9 mouse cellular contexts compared by ENCODE assay signal in the genomic region with DNA sequence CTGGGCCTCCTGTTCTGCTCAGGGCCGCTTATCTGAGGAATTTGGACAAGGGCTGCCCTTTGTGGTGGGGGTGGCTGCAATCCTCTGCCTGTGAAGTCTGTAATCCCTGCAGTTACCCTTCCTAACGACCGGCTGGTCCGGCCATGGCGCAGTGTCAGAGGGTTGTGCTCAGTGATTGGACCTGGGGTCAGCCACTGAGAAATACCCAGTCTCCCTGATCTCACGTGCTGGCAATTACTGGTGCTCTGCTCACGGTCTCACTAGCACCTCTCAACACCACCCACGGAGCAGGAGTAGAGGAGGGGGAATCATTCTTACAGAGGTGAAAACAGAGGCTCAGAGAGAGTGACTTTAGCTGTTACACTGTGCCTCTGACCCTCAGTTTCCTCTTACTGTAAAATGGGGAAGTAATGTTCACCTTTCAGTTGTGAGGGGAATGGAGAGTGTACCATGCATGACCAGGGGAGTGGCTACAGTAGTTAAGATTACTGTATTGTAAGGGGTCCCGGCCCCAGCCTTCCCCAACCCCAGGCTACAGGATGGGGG. TPM values are rescaled to one million over a fixed set of nuclear protein-coding genes. Genes with fewer than 3 reads are reported as not detected.
DNase-seq lines count a peak whose midpoint lies in the region; ATAC-seq and TF ChIP-seq lines count a peak whose summit lies in the region.
"Had no signal": no experiment of that assay in that cellular context is flagged by ENCODE, and none has a peak within 500 bp of the region (broad histone marks: within the 10 kb centered on the region; RNA-seq: fewer than 3 reads in every experiment).

No protein-coding gene starts in this region.

- no peaks in the 10 kb centered on the region for H3K27me3 ChIP-seq in cerebellum, adult 2 months (ENCODE audit: control insufficient read depth, insufficient read depth, low read length)
- no peaks in the 10 kb centered on the region for H3K27me3 ChIP-seq in hindbrain, embryonic 11.5 days (ENCODE audit: control insufficient read depth, insufficient read depth, low read length)
- H3K27me3 ChIP-seq in neural tube, embryonic 13.5 days, result no peaks in the 10 kb centered on the region
- H3K27me3 ChIP-seq: Patski had no signal

- H3K4me2 ChIP-seq in hindbrain, embryonic 11.5 days (replicated peaks; ENCODE audit: low read depth, low read length), result peak overlapping the region; percentile 87
- H3K4me2 ChIP-seq in neural tube, embryonic 13.5 days, result peak overlapping the region; percentile 74

- TF ChIP-seq CTCF in cerebellum, adult 2 months (IDR thresholded peaks at IDR 0.05; ENCODE audit: borderline replicate concordance, insufficient read depth, low read depth, low read length), result no peak

- no peaks in the 10 kb centered on the region for H3K36me3 ChIP-seq in hindbrain, embryonic 11.5 days (ENCODE audit: control insufficient read depth, insufficient read depth, low read length)
- H3K36me3 ChIP-seq in neural tube, embryonic 13.5 days, result no peaks in the 10 kb centered on the region

- peak overlapping the region; percentile 24 for H3K27ac ChIP-seq in cerebellum, adult 2 months (ENCODE audit: insufficient read depth, low read length)
- no peak overlapping the region for H3K27ac ChIP-seq in hindbrain, embryonic 11.5 days (ENCODE audit: low read depth, low read length)
- 0 out of 2 replicates have a peak overlapping the region, but pooled peaks have one; percentile 64 for H3K27ac ChIP-seq in neural tube, embryonic 13.5 days (replicated peaks)

- H3K9me3 ChIP-seq in hindbrain, embryonic 11.5 days (ENCODE audit: control insufficient read depth, low read length), result no peaks in the 10 kb centered on the region
- H3K9me3 ChIP-seq in neural tube, embryonic 13.5 days, result no peaks in the 10 kb centered on the region

- no peak for TF ChIP-seq POLR2A in cerebellum, adult 2 months (IDR thresholded peaks at IDR 0.05; ENCODE audit: borderline replicate concordance, insufficient read depth, low read length)

- H3K4me3 ChIP-seq in cerebellum, adult 2 months (replicated peaks; ENCODE audit: insufficient read depth, low read depth, low read length), result peak overlapping the region; percentile 71
- peak overlapping the region; percentile 93 for H3K4me3 ChIP-seq in hindbrain, embryonic 11.5 days (ENCODE audit: low read depth, low read length)
- H3K4me3 ChIP-seq in neural tube, embryonic 13.5 days, result peak overlapping the region; percentile 84

- H3K9ac ChIP-seq in hindbrain, embryonic 11.5 days (ENCODE audit: low read depth, low read length), result peak overlapping the region; percentile 93
- H3K9ac ChIP-seq in neural tube, embryonic 13.5 days, result peak overlapping the region; percentile 95

- WGBS in cerebellum, adult 2 months, result 7% methylated on average over 9 of the region's 9 CpGs
- WGBS in hindbrain, embryonic 11.5 days, result 14% methylated on average over 9 of the region's 9 CpGs
- WGBS in neural tube, embryonic 13.5 days, result 8% methylated on average over 9 of the region's 9 CpGs

- peaks cover 51% of the 10 kb centered on the region for H3K4me1 ChIP-seq in cerebellum, adult 2 months (ENCODE audit: control insufficient read depth, insufficient read depth, low read length)
- peaks cover 14% of the 10 kb centered on the region for H3K4me1 ChIP-seq in hindbrain, embryonic 11.5 days (replicated peaks; ENCODE audit: control insufficient read depth, insufficient read depth, low read length)
- H3K4me1 ChIP-seq in neural tube, embryonic 13.5 days (replicated peaks), result peaks cover 77% of the 10 kb centered on the region

- intact Hi-C loops in gastrocnemius, postnatal 14 days (cut with DNase I; ENCODE audit: low total_unique reads), result no loop called here

- peak in 1 of 2 experiments; percentile 42 for DNase-seq in cerebellum, adult 2 months
- DNase-seq in cerebellum, postnatal 14 days, result peak; percentile 48 to 57
- peak; percentile 30 for DNase-seq in hindbrain, embryonic 11.5 days (ENCODE audit: low spot score)
- DNase-seq in liver, result peak; percentile 29
- no peak for DNase-seq in gastrocnemius, postnatal 14 days
- no peak for DNase-seq in spleen, postnatal 4 days (ENCODE audit: low spot score in 2 of 2)

- ATAC-seq in cerebellum, adult (ENCODE audit: insufficient number of reproducible peaks, low FRiP score, low TSS enrichment), result no peak
- no peak for ATAC-seq in hindbrain, embryonic 11.5 days (ENCODE audit: low FRiP score)
- no peak for ATAC-seq in neural tube, embryonic 13.5 days (ENCODE audit: low read depth)
- ATAC-seq: Patski had no signal

RNA-seq across cellular contexts. Expression of a gene that starts 2.3 kb away (rescaled TPM):
- polyA plus RNA-seq in cerebellum, adult 2 months (2012; rRNA removed), result 38.1 and 40.2 TPM in 2 replicates
- 9.0 and 9.2 TPM in 2 replicates for polyA plus RNA-seq in hindbrain, embryonic 11.5 days (2014; fragmentation: Nextera tagmentation; extraction: Ambion mirVana)
- polyA plus RNA-seq in neural tube, embryonic 13.5 days (2015; fragmentation: Nextera tagmentation; extraction: Ambion mirVana), result 7.9 and 9.1 TPM in 2 replicates
- total RNA-seq in gastrocnemius, postnatal 14 days (2021), result 1 to 10 TPM; 3.5 to 4.2 TPM

RNA-seq across cellular contexts. Expression of a gene that starts 33.2 kb away (rescaled TPM):
- 131 and 137 TPM in 2 replicates for polyA plus RNA-seq in cerebellum, adult 2 months (2012; rRNA removed)
- 115 and 125 TPM in 2 replicates for polyA plus RNA-seq in hindbrain, embryonic 11.5 days (2014; fragmentation: Nextera tagmentation; extraction: Ambion mirVana)
- 128 and 143 TPM in 2 replicates for polyA plus RNA-seq in neural tube, embryonic 13.5 days (2015; fragmentation: Nextera tagmentation; extraction: Ambion mirVana)
- 10 to 100 TPM; 17.6 to 17.8 TPM for total RNA-seq in gastrocnemius, postnatal 14 days (2021)

RNA-seq across cellular contexts. Expression of a gene that starts 37.2 kb away (rescaled TPM):
- 25.2 and 28.4 TPM in 2 replicates for polyA plus RNA-seq in cerebellum, adult 2 months (2012; rRNA removed)
- polyA plus RNA-seq in hindbrain, embryonic 11.5 days (2014; fragmentation: Nextera tagmentation; extraction: Ambion mirVana), result 2.1 and 2.6 TPM in 2 replicates
- 9.2 and 9.4 TPM in 2 replicates for polyA plus RNA-seq in neural tube, embryonic 13.5 days (2015; fragmentation: Nextera tagmentation; extraction: Ambion mirVana)
- not detected for total RNA-seq in gastrocnemius, postnatal 14 days (2021)

RNA-seq across cellular contexts. Expression of a gene that starts 38.1 kb away (rescaled TPM):
- polyA plus RNA-seq in cerebellum, adult 2 months (2012; rRNA removed), result 0.59 and 0.60 TPM in 2 replicates
- 0.37 and 0.42 TPM in 2 replicates for polyA plus RNA-seq in hindbrain, embryonic 11.5 days (2014; fragmentation: Nextera tagmentation; extraction: Ambion mirVana)
- polyA plus RNA-seq in neural tube, embryonic 13.5 days (2015; fragmentation: Nextera tagmentation; extraction: Ambion mirVana), result 0.50 and 0.71 TPM in 2 replicates
- not detected for total RNA-seq in gastrocnemius, postnatal 14 days (2021)

RNA-seq across cellular contexts. Expression of a gene that starts 49.5 kb away (rescaled TPM):
- polyA plus RNA-seq in cerebellum, adult 2 months (2012; rRNA removed), result 91.4 and 101 TPM in 2 replicates
- 12.9 and 13.4 TPM in 2 replicates for polyA plus RNA-seq in hindbrain, embryonic 11.5 days (2014; fragmentation: Nextera tagmentation; extraction: Ambion mirVana)
- 25.3 and 25.9 TPM in 2 replicates for polyA plus RNA-seq in neural tube, embryonic 13.5 days (2015; fragmentation: Nextera tagmentation; extraction: Ambion mirVana)
- total RNA-seq in gastrocnemius, postnatal 14 days (2021), result 10 to 100 TPM; 25.6 to 26.3 TPM

Comparison
In these comparisons a context has a peak if more than half of its experiments do, and no peak if none do; other contexts are left out.
1. DNase-seq: peak in cerebellum, postnatal 14 days (2 of 2), hindbrain, embryonic 11.5 days (single experiment) and liver (single experiment); none in gastrocnemius, postnatal 14 days (single experiment) and spleen, postnatal 4 days (0 of 2).
2. Peak in every context shown above with its lines, with median percentiles within 50 percentile points of each other: H3K4me3 ChIP-seq.